Mouse (Mus musculus): ENCODE results near the gene Ptges3l. TPM values are rescaled to one million over a fixed set of nuclear protein-coding genes. Genes with fewer than 3 reads are reported as not detected.
"Not testable (repeated sequence)": the region's sequence is repeated elsewhere in the genome, so short reads cannot be mapped to it uniquely, and the experiment has no call there.

Gene Ptges3l
- total RNA-seq, 2 experiments from 2014 or later = 6.1 TPM

- DNase-seq (ENCODE audit: low spot score in 2 of 2) = no peak
Measured at GRCm38 (mm10) chr11:101458217-101458616, 33.1 kb upstream of the Ptges3l start.

DNA sequence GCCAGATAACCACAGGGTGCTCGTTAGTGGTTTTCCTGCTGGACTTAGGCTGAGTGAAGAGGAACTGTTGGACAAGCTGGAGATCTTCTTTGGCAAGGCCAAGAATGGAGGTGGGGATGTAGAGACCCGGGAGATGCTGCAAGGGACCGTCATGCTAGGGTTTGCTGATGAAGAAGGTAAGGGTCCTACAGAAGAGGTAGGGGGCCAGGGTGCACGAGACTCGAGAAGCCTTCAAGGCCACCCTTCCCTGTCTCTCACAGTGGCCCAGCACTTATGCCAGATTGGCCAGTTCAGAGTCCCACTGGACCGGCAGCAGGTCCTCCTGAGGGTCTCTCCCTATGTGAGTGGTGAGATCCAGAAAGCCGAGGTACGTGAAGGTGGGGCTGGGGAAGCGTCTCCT lies 32.5 kb upstream of the Ptges3l start:
- DNase-seq (ENCODE audit: low spot score in 2 of 2) = no peak

- DNase-seq (ENCODE audit: low spot score in 2 of 2) = no peak
Measured at GRCm38 (mm10) chr11:101455627-101456026, 30.5 kb upstream of the Ptges3l start.

DNA sequence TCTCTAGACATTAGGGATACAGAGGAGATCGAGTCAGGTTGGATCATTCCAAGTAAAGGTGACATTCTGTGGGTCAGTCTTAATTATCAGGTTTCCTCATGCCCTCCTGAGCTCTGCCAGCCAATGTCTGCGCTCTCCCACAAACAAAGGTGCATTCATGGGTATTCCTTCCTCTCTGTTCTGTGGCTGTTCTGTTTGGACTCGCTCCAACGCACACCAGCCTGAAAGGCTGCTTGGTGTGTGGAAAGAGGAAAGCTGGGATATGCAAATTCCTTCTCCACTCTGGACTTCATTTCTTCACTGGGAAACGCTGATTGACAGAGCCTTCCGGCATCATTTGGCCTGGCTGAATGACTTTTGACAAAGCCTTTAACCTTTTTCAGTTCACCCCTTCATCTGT lies 29.6 kb upstream of the Ptges3l start:
- DNase-seq (ENCODE audit: low spot score in 2 of 2) = no peak

DNA sequence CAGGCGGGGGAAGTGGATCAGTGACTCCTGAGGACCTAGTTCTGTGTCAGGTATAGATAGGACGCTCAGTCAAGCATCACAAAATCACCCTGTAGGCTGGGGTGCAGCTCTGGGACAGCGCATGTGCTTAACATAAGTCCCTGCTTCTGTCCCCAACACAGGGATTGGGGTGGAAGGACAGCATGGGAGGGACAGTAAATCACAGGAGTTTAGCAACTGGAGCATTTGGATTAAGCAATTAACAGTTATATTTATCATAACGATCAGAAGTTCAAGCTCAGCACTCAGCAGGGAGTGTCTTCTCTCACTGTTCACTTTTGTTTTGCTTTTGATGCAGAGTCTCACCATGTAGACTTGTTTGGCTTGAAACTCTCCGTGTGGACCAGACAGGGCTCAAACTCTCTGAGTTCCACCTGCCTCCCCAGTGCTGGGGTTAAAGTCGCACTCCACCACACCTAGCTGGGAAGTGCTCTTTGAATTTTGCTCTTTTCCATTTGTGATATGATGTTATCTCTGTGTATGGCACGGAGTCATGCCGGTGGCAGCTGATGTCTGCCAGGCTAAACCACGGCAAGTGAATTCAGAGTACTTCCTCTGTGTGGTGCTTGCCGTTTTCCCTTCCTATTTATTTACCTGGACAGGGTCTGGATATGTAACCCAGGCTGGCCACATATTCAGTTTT lies 27.1 kb upstream of the Ptges3l start:
- no peak for DNase-seq (ENCODE audit: low spot score in 2 of 2)

GRCm38 (mm10) chr11:101451536-101451935 lies 26.4 kb upstream of the Ptges3l start:
- no peak for DNase-seq (ENCODE audit: low spot score in 2 of 2)

GRCm38 (mm10) chr11:101450394-101450793 lies 25.3 kb upstream of the Ptges3l start:
- no peak for DNase-seq (ENCODE audit: low spot score in 2 of 2)

DNA sequence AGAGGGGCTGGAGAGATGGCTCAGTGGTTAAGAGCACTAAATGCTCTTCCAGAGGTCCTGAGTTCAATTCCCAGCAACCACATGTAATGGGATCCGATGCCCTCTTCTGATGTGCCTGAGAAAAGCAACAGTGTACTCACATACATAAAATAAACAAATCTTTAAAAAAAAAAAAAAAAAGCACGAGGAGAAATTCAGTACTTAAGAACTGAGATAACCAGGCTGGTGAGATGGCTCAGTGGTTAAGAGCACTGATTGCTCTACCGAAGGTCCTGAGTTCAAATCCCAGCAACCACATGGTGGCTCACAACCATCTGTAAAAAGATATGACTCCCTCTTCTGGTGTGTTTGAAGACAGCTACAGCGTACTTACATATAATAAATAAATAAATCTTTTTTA lies 24.5 kb upstream of the Ptges3l start:
- not testable (repeated sequence) for DNase-seq (ENCODE audit: low spot score in 2 of 2)

DNA sequence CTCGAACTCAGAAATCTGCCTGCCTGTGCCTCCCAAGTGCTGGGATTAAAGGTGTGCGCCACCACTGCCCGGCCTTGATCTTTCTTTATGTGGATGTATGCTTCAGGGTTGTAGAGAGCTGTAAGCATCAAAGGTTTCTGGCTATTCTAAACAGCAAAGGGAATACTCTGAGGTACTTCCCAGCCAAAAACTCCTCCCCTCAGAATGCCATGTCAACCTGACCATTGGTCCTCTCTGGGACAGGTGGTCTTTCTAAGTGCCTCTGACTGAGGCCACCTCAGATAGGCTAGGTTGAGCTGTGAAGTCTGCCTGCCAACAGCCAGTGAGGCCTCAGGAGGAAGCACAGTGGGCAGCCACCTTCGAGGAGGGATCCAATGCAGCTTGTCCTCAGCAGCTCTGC lies 23.8 kb upstream of the Ptges3l start:
- no peak for DNase-seq (ENCODE audit: low spot score in 2 of 2)

- peak; percentile 68 to 69 for DNase-seq (ENCODE audit: low spot score in 2 of 2)
Measured at GRCm38 (mm10) chr11:101448274-101448746, 23.2 kb upstream of the Ptges3l start, which contains the start of gene Ifi35. Ifi35 (plus strand) TSS chr11:101448407.

- no peak for DNase-seq (ENCODE audit: low spot score in 2 of 2)
Measured at GRCm38 (mm10) chr11:101447786-101448185, 22.7 kb upstream of the Ptges3l start.

DNA sequence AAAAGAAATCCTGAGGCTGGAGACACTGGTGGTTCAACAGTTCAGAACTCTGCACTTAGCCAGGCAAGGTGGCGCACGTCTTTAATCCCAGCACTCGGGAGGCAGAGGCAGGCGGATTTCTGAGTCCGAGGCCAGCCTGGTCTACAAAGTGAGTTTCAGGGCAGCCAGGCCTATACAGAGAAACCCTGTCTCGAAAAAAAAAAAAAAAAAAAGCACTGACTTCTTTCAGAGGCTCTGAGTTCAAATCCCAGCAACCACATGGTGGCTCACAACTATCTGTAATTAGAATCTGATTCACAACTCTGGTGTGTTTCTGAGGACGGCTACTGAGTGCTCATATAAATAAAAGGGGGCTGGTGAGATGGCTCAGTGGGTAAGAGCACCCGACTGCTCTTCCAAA lies 21.7 kb upstream of the Ptges3l start:
- DNase-seq (ENCODE audit: low spot score in 2 of 2) = not testable (repeated sequence)

- no peak for DNase-seq (ENCODE audit: low spot score in 2 of 2)
Measured at GRCm38 (mm10) chr11:101446319-101446718, 21.2 kb upstream of the Ptges3l start.

- no peak for DNase-seq (ENCODE audit: low spot score in 2 of 2)
Measured at GRCm38 (mm10) chr11:101442760-101443159, 17.6 kb upstream of the Ptges3l start.

GRCm38 (mm10) chr11:101442127-101442693 lies 17.1 kb upstream of the Ptges3l start, which contains the start of gene Rpl27:
Rpl27 (plus strand) TSS chr11:101442298.
- peak; percentile 83 to 87 for DNase-seq (ENCODE audit: low spot score in 2 of 2)

- DNase-seq (ENCODE audit: low spot score in 2 of 2) = not testable (repeated sequence)
Measured at GRCm38 (mm10) chr11:101441450-101442126, 16.5 kb upstream of the Ptges3l start.

GRCm38 (mm10) chr11:101438006-101438405 lies 12.9 kb upstream of the Ptges3l start:
- DNase-seq (ENCODE audit: low spot score in 2 of 2) = not testable (repeated sequence)

- no peak for DNase-seq (ENCODE audit: low spot score in 2 of 2)
Measured at GRCm38 (mm10) chr11:101436916-101437315, 11.8 kb upstream of the Ptges3l start.

DNA sequence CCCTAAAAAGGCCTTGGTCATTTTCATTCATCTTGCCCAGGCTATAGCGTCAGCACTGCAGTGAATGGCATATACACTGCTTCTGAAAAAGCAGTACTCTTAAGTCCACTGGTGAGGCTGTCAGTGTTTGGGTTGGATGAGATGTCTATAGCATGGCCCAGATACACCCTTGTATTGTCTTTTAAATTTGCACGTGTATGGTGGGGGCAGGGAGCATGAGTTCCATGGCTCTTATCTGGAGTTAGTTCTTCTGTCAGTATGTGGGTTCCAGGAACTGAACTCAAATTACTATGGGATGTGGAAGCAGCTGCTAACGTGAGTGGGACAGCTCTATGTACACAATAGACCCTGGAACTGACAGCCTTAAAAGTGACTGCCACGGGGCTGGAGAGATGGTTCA lies 10.7 kb upstream of the Ptges3l start:
- no peak for DNase-seq (ENCODE audit: low spot score in 2 of 2)

DNA sequence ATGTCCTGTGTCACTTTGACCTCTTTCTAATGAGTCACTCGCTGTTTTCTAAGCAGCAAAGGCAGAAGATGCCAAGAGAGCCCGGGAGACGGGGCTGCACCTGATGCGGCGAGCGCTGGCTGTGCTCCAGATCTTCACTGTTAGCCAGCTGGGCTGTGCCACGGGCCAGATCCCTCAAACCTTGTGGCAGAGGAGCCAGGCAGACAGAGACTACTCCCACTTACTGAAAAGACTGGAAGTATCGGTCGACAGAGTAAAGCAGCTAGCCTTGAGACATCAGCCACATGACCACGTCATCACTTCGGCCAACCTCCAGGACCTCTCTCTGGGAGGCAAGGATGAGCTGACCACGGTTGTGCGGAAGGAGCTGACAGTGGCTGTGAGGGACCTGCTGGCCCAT lies 8.3 kb upstream of the Ptges3l start:
- DNase-seq (ENCODE audit: low spot score in 2 of 2) = peak in 1 of 2 experiments; percentile 32

- no peak for DNase-seq (ENCODE audit: low spot score in 2 of 2)
Measured at GRCm38 (mm10) chr11:101431327-101431726, 6.2 kb upstream of the Ptges3l start.

GRCm38 (mm10) chr11:101426165-101426564 lies 1.0 kb upstream of the Ptges3l start:
- DNase-seq (ENCODE audit: low spot score in 2 of 2) = no peak
